Mouse (Mus musculus) C2C12 (cell line): ENCODE measurements around the gene Eno1.
A peak's percentile ranks its signal among the peaks of the same experiment; 100 is the strongest.

Source experiments
- CEBPB ChIP-seq: IDR thresholded peaks from one replicate; pipeline ENCODE4 v1.6.1; 2011; ENCODE audit warnings: low read depth, mild to moderate bottlenecking, control low read depth, moderate library complexity
- CTCF ChIP-seq: IDR thresholded peaks from one replicate; pipeline ENCODE4 v1.5.1; 2011; ENCODE audit not compliant: control insufficient read depth, insufficient read depth, insufficient read length
- FOSL1 ChIP-seq: IDR thresholded peaks from one replicate; pipeline ENCODE4 v1.8.0; 2011; ENCODE audit warnings: mild to moderate bottlenecking, low read length; ENCODE audit not compliant: poor library complexity, insufficient read depth, severe bottlenecking
- MAX ChIP-seq: IDR thresholded peaks from one replicate; pipeline ENCODE4 v1.6.1; 2011; ENCODE audit warnings: mild to moderate bottlenecking, control low read depth
- MYOD1 ChIP-seq: IDR thresholded peaks from one replicate; pipeline ENCODE4 v1.6.1; 2011; ENCODE audit warnings: low read depth; ENCODE audit not compliant: control insufficient read depth, insufficient read length
- USF1 ChIP-seq: IDR thresholded peaks from one replicate; pipeline ENCODE4 v1.6.1; 2011; ENCODE audit warnings: low read depth, mild to moderate bottlenecking, control low read depth, moderate library complexity

- no peak for TF ChIP-seq MYOD1
- peak; percentile 4 for TF ChIP-seq CTCF
- TF ChIP-seq MAX, result no peak
- no peak for TF ChIP-seq USF1
- TF ChIP-seq CEBPB, result no peak
- TF ChIP-seq FOSL1, result no peak
These were observed 26.2 kb upstream of the Eno1 start for GRCm38 (mm10) chr4:150210306-150210705.
